Mouse (Mus musculus) heart, adult 8-10 months (tissue): Measurements from ENCODE around the gene Hist2h2ac. TPM values are rescaled to one million over a fixed set of nuclear protein-coding genes. Genes with fewer than 3 reads are reported as not detected.
A peak's percentile ranks its signal among the peaks of the same experiment; 100 is the strongest.
"Not testable (repeated sequence)": the region's sequence is repeated elsewhere in the genome, so short reads cannot be mapped to it uniquely, and the experiment has no call there.

ENCODE experiments used
- DNase-seq: peaks from one replicate; pipeline ENCODE4 v3.0.0; 2022; ENCODE audit warnings: low spot score
- total RNA-seq, 4 experiments: library from RNA; stranded (reverse); gene quantifications; 2 replicates each; pipeline ENCODE4 v1.2.4; 2022

Hist2h2ac gene
- total RNA-seq, 4 experiments from 2014 or later = 17.5 to 26.5 (median 24.3) TPM

GRCm38 (mm10) chr3:96230404-96230803 lies 9.7 kb upstream of the Hist2h2ac start:
- no peak for DNase-seq

- DNase-seq = no peak
Observed at GRCm38 (mm10) chr3:96228828-96229227, 8.1 kb upstream of the Hist2h2ac start.

GRCm38 (mm10) chr3:96226695-96227648 lies 6.3 kb upstream of the Hist2h2ac start:
- DNase-seq = peak; percentile 47

DNA sequence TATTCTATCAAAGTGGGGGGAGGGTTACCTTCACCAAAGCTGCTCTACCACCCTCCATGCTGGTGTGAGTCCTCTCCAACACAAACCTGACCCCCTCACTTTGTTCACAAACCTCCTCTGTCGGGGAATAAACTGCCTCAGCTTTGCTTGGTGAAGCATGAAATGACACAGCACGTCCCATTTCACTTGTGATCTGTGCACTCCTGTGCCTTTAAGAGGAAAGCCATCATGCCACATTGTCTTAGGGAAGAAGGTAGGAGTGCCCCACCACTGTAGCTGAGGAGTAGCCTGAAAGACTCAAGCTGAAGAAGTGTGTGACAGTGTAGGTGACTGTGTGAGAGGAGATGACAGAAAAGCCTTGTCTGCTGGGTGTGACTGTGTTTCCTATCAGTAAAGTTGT lies 4.7 kb upstream of the Hist2h2ac start:
- DNase-seq = no peak

DNA sequence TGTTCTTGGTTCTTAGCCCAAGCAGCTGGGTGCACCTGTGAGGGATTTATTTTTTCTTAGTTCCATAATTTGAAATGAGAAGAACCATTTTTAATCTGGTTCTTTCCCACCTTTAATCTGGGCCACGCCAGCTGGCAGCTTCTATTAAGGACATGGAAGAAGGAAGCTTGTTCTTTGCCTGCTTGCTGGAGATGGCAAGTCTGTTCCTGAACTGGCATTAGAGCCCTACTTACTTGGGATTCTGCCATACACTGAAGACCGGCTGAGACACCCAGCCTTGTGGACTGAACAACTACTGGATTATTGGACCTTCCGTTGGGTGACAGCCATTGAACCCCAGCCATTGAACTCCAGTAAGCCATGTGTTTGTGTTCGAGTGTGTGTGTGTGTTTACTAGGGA lies 2.1 kb upstream of the Hist2h2ac start:
- DNase-seq = no peak

DNA sequence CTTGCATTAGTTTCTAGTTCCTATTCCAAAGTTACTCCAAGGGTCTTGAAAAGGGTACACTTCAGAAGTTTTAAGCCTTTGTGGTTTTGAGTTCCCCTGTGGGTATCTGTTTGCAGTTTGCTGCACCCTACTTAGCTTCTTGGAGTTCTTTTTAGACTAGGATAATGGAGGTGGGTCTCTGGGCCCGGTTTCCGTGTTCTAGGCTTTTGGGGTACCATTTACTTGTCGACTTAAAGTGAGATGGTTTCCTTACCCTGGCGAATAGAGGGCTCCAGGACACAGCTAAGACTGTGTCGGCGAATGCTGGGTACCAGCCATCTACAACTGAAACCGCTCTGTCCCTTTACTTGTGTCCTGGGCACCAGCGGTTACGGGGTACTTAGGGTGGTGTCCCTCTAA lies 959 bp upstream of the Hist2h2ac start:
- DNase-seq = no peak

DNA sequence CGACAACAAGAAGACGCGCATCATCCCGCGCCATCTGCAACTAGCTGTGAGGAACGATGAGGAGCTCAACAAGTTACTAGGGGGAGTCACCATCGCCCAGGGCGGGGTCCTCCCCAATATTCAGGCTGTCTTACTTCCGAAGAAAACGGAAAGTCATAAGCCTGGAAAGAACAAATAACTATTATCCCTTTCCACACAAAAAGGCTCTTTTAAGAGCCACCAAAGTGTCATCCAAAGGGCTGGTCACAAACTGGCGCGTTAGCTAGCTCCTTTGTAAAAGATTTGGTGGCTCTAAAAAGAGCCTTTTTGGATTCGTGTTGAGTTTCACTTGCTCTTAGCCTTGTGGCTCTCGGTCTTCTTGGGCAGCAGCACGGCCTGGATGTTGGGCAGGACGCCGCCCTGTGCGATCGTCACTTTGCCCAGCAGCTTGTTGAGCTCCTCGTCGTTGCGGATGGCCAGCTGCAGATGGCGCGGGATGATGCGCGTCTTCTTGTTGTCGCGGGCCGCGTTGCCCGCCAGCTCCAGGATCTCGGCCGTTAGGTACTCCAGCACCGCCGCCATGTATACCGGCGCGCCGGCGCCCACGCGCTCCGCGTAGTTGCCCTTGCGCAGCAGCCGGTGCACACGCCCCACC lies 432 bp downstream of the Hist2h2ac start:
- not testable (repeated sequence) for DNase-seq

- peak; percentile 92 for DNase-seq
Observed at GRCm38 (mm10) chr3:96219661-96220130, 984 bp downstream of the Hist2h2ac start, which contains the start of the genes Bola1 and Hist2h2ab. Bola1 (minus strand) TSS chr3:96219709. Hist2h2ab (plus strand) TSS chr3:96219865.

- DNase-seq = no peak
Observed at GRCm38 (mm10) chr3:96219191-96219641, 1.5 kb downstream of the Hist2h2ac start.

DNA sequence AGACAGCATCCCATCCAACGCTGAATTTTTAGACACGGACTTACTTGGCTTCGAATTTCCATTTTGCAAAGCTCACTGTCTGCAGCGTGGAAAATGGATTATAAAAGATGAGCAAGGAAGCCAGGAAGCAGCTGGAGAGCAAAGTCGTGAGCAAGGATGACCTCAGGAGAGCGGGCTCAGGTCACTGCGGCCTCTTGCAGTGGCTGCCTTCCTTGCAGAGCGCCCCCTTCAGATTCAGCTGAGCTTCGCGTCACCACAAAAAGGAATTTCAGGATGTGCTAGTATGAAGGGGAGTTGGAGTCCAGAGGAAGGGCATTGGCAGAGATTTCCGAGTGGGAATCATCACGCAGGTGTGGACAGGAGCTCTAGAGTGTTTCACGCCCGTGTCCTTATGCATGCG lies 11.4 kb downstream of the Hist2h2ac start:
- DNase-seq = no peak

DNA sequence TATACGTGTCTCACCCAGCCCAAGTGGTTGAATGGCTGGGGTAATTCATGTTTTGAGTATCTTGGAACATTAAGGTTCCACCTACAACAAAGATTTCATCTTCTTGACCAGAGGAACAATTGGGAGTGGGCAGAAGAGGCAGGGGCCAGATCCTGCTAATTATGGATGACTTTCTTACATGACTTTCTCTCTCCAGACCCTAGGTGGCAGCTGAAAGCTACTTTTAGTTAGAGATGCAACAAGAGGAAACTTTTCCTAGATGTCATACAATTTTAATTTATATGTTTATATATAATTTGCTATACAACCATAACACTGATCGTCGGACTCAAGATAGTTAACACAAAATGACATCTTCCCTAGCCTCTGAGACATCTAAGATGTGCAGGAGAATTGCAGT lies 12.9 kb downstream of the Hist2h2ac start:
- no peak for DNase-seq

GRCm38 (mm10) chr3:96199731-96200130 lies 20.9 kb downstream of the Hist2h2ac start:
- DNase-seq = no peak

GRCm38 (mm10) chr3:96198601-96199251 lies 22.0 kb downstream of the Hist2h2ac start:
- not testable (repeated sequence) for DNase-seq

GRCm38 (mm10) chr3:96198181-96198580 lies 22.5 kb downstream of the Hist2h2ac start:
- DNase-seq = no peak

GRCm38 (mm10) chr3:96197129-96197749 lies 23.4 kb downstream of the Hist2h2ac start:
- peak; percentile 91 for DNase-seq

DNA sequence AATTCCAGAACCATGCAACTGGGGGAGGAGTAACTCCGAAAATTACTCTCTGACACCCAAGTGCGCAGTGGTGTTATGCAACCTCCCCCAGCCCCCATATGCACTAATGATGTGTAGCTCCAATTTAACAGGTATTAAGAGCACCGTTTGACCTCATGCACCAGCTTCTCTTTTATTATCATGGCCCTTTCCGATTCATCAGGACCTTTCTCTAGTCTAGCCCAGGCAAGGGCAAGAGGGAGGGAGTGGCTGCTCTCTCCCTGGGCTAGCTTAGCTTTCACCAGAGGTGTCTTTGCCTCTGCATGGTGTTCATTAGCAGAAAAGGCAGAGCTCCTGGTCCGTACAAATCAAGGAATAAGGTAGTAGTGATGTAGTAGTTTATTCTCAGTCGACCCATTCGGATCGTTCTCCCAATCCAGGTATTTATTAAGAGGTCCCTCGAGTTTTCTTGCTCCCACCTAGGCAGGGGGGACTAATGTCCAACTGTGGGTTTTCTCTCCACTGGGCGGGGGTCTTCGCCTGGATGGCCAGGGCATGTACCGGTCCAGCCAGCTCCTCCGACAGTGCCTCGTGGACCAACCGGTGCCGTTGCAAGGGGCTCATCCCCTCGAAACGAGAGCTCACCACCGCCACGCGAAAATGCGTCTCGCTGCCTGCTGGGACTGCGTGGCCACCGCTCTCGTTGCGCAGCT lies 24.1 kb downstream of the Hist2h2ac start:
- no peak for DNase-seq

- no peak for DNase-seq
Observed at GRCm38 (mm10) chr3:96195616-96196313, 24.9 kb downstream of the Hist2h2ac start.

DNA sequence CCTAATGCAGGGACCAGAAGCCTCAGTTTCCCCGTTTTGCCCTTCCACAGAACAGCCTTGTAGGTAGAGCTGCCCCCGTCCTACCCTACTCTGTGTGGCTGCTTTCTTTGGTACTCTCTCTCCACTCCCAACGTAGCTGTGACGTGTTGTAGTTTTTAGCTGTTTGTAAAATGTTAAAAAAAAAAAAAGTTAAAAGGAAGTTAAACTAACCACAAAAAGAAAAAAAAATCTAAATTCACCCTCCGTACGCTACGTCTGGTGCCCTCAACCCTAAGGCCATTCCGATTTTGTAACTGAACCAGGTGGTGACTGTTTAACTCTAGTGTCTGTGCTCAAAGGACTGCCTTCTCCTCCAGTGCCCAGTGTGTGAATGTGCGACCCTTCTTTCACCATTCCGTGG lies 25.7 kb downstream of the Hist2h2ac start:
- no peak for DNase-seq

GRCm38 (mm10) chr3:96192977-96193376 lies 27.7 kb downstream of the Hist2h2ac start:
- DNase-seq = no peak

DNA sequence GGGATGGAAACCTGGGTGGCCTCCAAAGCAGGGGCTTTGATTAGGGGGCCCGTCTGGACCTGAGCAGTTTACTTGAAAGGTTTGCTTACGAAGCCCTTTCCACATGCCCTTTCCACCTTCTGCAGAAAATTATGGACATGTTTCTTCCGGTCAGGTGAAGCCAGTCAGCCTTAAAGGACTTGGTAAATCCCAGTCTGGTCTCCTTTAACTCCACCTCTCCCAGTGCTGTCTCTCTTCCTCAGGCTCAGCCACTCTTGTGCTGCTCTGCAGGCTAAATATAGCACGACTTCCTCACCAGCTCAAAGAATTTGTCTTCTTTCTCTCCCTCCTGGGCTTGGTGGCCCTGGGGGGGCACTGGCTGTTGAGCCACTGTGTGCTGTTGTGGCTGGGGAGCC lies 38.3 kb downstream of the Hist2h2ac start:
- no peak for DNase-seq
